Mouse (Mus musculus): ENCODE data around the gene Prpf31. TPM values are rescaled to one million over a fixed set of nuclear protein-coding genes. Genes with fewer than 3 reads are reported as not detected.
"Not testable (repeated sequence)": the region's sequence is repeated elsewhere in the genome, so short reads cannot be mapped to it uniquely, and the experiment has no call there.

The Prpf31 gene
- 27.6 and 28.5 TPM in 2 replicates for polyA plus RNA-seq (2012; rRNA removed)

DNA sequence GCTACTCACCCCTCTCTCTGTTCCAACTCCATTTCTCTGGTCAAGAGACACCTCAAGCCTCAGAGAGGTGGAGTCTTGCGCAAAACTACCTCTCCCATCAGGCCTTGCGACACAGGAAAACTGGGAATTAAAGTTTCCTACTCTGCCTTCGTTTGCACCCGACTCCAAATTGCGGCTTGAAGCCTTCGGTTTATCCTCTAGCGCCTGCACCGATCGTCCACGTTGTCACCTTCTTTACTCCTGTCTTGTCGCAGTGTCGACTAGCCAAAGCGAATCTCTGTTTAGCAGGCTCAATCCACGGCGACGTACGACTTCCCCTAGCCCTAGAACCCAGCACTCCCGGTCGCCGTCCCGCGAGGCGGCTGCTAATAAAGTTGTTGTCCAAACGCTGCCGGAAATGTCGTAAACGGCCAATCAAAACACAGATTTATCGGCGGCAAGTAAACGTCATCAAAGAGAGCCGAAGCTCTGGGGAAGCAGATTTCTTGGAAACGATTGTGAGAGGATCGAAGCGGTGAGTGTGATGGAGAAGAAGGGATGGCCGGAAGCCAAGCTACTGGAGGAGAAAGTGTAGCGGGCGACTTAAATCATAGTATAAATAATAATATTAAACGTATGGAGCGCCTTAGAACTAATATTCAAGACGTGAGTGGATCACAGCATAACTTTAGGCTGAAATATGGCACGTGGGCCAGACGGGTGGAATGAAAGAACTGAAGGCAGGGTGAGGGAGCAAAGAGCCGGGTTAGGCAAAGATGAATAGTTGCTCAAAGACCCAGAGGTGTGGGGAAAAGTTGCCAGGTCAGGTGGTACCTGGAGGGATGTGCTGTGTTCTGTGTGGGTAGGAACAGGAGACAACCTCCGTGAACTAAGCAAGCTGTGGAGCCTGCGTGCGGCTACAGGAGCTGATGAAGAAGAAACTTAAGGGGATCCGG is at the start of gene Prpf31, which contains the start of gene Tfpt:
Gene Prpf31, plus strand, starts transcription at position 443 of the 935 bp plus-strand sequence.
Gene Tfpt, minus strand, starts transcription at position 387 of the 935 bp plus-strand sequence.
- WGBS: under 1% methylated on average over 47 of the region's 47 CpGs
- DNase-seq (ENCODE audit: low read depth, low spot score): peak; percentile 94

GRCm38 (mm10) chr7:3580029-3580428 is 49.8 kb upstream of the Prpf31 start:
- 55% methylated on average over 2 of the region's 2 CpGs for WGBS
- no peak for DNase-seq (ENCODE audit: low read depth, low spot score)

- WGBS: 18% methylated on average over 6 of the region's 6 CpGs
- no peak for DNase-seq (ENCODE audit: low read depth, low spot score)
These were observed 44.0 kb upstream of the Prpf31 start for GRCm38 (mm10) chr7:3585763-3586162.

GRCm38 (mm10) chr7:3586255-3586654 is 43.5 kb upstream of the Prpf31 start:
- 5% methylated on average over 5 of the region's 5 CpGs for WGBS
- DNase-seq (ENCODE audit: low read depth, low spot score): no peak

GRCm38 (mm10) chr7:3587292-3587691 is 42.5 kb upstream of the Prpf31 start:
- WGBS: 73% methylated on average over 1 of the region's 1 CpGs
- no peak for DNase-seq (ENCODE audit: low read depth, low spot score)

DNA sequence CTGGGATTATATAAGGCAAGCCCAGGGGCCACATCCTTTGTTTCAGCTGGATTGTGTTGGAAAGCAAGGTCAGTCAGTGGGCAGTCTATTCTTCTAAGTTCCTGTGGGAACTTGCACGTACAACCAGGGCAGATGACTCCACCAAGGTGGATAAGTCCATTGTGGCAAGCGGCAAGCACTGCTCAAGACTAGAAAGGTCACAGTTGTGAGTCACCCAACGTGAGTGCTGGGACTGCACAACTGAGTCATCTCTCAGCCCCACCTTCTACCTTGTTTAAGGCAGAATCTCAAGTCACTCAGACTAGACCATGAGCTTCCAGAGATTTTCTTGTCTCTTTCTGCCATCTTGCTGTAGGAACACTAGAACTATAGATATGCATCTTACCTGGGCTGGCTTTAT is 39.2 kb upstream of the Prpf31 start:
- no peak for DNase-seq (ENCODE audit: low read depth, low spot score)
- WGBS: 73% methylated on average over 3 of the region's 3 CpGs

GRCm38 (mm10) chr7:3591534-3591933 is 38.3 kb upstream of the Prpf31 start:
- DNase-seq (ENCODE audit: low read depth, low spot score): no peak
- WGBS: 56% methylated on average over 1 of the region's 1 CpGs

DNA sequence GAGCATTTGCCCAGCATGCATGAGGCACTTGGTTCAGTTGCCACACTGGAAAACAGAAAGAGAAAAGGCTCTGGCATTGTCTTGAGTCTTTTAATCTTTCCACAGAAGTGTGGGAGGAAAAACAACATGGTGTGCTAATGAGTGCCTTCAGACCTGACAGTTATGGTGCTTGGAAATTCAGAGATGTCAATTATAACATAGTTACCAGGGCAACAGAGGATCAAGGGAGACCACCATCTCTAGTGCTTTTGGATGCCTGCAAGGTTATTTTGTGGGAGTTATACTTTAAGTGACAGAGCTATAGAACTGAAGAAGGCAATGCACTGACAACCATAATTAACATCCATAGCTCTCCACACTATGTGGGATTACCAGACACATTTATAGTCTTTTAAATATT is 35.9 kb upstream of the Prpf31 start:
- no peak for DNase-seq (ENCODE audit: low read depth, low spot score)

GRCm38 (mm10) chr7:3594686-3595085 is 35.1 kb upstream of the Prpf31 start:
- DNase-seq (ENCODE audit: low read depth, low spot score): no peak
- WGBS: 15% methylated on average over 5 of the region's 5 CpGs

- peak; percentile 22 for DNase-seq (ENCODE audit: low read depth, low spot score)
- 13% methylated on average over 9 of the region's 9 CpGs for WGBS
These were observed 34.6 kb upstream of the Prpf31 start for GRCm38 (mm10) chr7:3595146-3595545.

- DNase-seq (ENCODE audit: low read depth, low spot score): not testable (repeated sequence)
- 48% methylated on average over 1 of the region's 1 CpGs for WGBS
These were observed 32.0 kb upstream of the Prpf31 start for GRCm38 (mm10) chr7:3597755-3598154.

DNA sequence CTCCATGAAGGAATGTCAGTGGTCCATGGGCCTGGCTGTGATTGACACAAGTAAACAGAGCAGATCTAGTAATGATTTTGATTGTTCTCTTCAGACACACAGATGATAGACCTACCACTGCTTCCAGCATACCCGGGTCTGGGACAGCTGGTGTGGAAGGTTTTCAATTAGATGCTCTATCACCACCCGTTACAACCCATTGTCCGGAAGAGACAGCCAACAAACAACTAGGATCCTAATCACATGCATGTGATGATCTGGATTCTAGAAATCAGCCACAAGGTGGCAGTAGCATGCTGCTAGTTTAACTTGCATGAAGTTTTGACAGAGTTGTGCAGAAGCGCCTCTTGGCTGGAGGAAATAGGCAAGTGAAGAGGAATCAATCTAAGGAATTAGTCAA is 28.7 kb upstream of the Prpf31 start:
- peak; percentile 48 for DNase-seq (ENCODE audit: low read depth, low spot score)
- WGBS: 2% methylated on average over 4 of the region's 4 CpGs

- no peak for DNase-seq (ENCODE audit: low read depth, low spot score)
- WGBS: 12% methylated on average over 2 of the region's 2 CpGs
These were observed 23.0 kb upstream of the Prpf31 start for GRCm38 (mm10) chr7:3606798-3607197.

- DNase-seq (ENCODE audit: low read depth, low spot score): no peak
- 72% methylated on average over 6 of the region's 6 CpGs for WGBS
These were observed 22.4 kb upstream of the Prpf31 start for GRCm38 (mm10) chr7:3607391-3607790.

- no peak for DNase-seq (ENCODE audit: low read depth, low spot score)
- 93% methylated on average over 3 of the region's 3 CpGs for WGBS
These were observed 21.1 kb upstream of the Prpf31 start for GRCm38 (mm10) chr7:3608668-3609067.

GRCm38 (mm10) chr7:3609082-3609481 is 20.7 kb upstream of the Prpf31 start:
- no peak for DNase-seq (ENCODE audit: low read depth, low spot score)
- 20% methylated on average over 3 of the region's 3 CpGs for WGBS

GRCm38 (mm10) chr7:3610437-3610836 is 19.3 kb upstream of the Prpf31 start:
- WGBS: 81% methylated on average over 3 of the region's 3 CpGs
- no peak for DNase-seq (ENCODE audit: low read depth, low spot score)

DNA sequence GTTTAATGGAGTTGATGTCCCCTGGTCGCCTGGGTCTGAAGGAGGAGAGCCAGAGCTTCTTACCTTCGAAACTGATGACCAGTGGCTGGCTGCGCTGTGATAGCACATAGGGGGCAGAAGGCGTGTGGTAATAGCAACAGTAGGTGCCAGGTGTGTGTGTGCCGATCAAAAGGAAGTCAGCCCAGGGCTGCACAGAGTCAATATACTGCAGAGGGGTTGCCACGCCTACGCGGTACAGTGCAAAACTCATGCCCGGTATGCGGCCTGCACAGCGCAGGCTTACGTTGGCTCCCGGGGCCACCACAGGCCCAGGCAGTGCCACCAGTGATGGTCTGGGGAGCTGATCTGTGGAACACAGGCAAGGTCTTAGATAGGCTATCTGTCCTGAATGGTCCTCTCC is 18.8 kb upstream of the Prpf31 start:
- WGBS: 55% methylated on average over 13 of the region's 13 CpGs
- no peak for DNase-seq (ENCODE audit: low read depth, low spot score)

GRCm38 (mm10) chr7:3614021-3614420 is 15.8 kb upstream of the Prpf31 start:
- no peak for DNase-seq (ENCODE audit: low read depth, low spot score)
- 80% methylated on average over 3 of the region's 3 CpGs for WGBS

GRCm38 (mm10) chr7:3616057-3616388 is 13.8 kb upstream of the Prpf31 start, which contains the start of gene Oscar:
Gene Oscar, minus strand, starts transcription at chr7:3616157.
- 84% methylated on average over 4 of the region's 4 CpGs for WGBS
- no peak for DNase-seq (ENCODE audit: low read depth, low spot score)

Data from large intestine, adult 2 months (tissue).